Mouse (Mus musculus) stomach, embryonic 14.5 days (tissue): ENCODE data around the gene L3hypdh. TPM values are rescaled to one million over a fixed set of nuclear protein-coding genes. Genes with fewer than 3 reads are reported as not detected.
A peak's percentile ranks its signal among the peaks of the same experiment; 100 is the strongest.

ENCODE experiments used
- ATAC-seq: fragments of 200-750 bp; cut with Nextera tagmentation; 2 replicates; pipeline ENCODE4 v1.8.0; 2017; ENCODE audit warnings: low read depth, moderate TSS enrichment; ENCODE audit not compliant: insufficient number of reproducible peaks, insufficient read depth, low FRiP score
- H3K27ac ChIP-seq: fragments of 300-500 bp; sonication (generic); 2 replicates; pipeline ENCODE4 v1.5.1; 2014; ENCODE audit warnings: mild to moderate bottlenecking, low read length, moderate library complexity, mixed read lengths
- H3K27me3 ChIP-seq: fragments of 300-500 bp; sonication (generic); 2 replicates; pipeline ENCODE4 v1.6.1; 2014; ENCODE audit warnings: low read length, control low read depth, mixed read lengths; ENCODE audit not compliant: control insufficient read depth, insufficient read depth
- H3K36me3 ChIP-seq: fragments of 300-500 bp; sonication (generic); 2 replicates; pipeline ENCODE4 v1.6.1; 2014; ENCODE audit warnings: mild to moderate bottlenecking, control low read depth, low read length, moderate library complexity, mixed read lengths; ENCODE audit not compliant: control insufficient read depth, insufficient read depth
- H3K4me1 ChIP-seq: fragments of 300-500 bp; sonication (generic); 2 replicates; pipeline ENCODE4 v1.6.1; 2014; ENCODE audit warnings: low read length, control low read depth, mixed read lengths; ENCODE audit not compliant: control insufficient read depth, insufficient read depth
- H3K4me2 ChIP-seq: fragments of 300-500 bp; sonication (generic); replicated peaks from 2 replicates; pipeline ENCODE4 v1.6.1; 2014; ENCODE audit warnings: low read depth, low read length, control low read depth
- H3K4me3 ChIP-seq: fragments of 300-500 bp; sonication (generic); 2 replicates; pipeline ENCODE4 v1.5.1; 2014; ENCODE audit warnings: low read depth, low read length, control low read depth
- H3K9ac ChIP-seq: fragments of 300-500 bp; sonication (generic); replicated peaks from 2 replicates; pipeline ENCODE4 v1.6.1; 2014; ENCODE audit warnings: low read depth, mild to moderate bottlenecking, control low read depth, low read length, moderate library complexity, mixed read lengths
- H3K9me3 ChIP-seq: fragments of 300-500 bp; sonication (generic); 2 replicates; pipeline ENCODE4 v1.6.1; 2016; ENCODE audit warnings: low read depth, low read length, control low read depth; ENCODE audit not compliant: control insufficient read depth
- WGBS: fragments of 180-500 bp; shearing (Covaris S2); extraction: QIAGEN DNeasy Blood & Tissue Kit; methylation state at CpG from one replicate; pipeline ENCODE4 v1.1.7; 2014; 5-methylcytosine and 5-hydroxymethylcytosine counted together
- polyA plus RNA-seq: library from polyadenylated mRNA; unstranded; fragments of >200 nt; fragmentation: Nextera tagmentation; extraction: Ambion mirVana; gene quantifications from 2 replicates; pipeline ENCODE4 v1.2.1, GENCODE M21; 2014

The L3hypdh gene
- polyA plus RNA-seq, 1 experiment from 2014 or later: 16.6 TPM

GRCm38 (mm10) chr12:72089802-72090201 is 4.6 kb upstream of the L3hypdh start:
- Histone ChIP-seq H3K4me2 (no peak overlapping the region), H3K36me3 (peaks cover 29% of the 10 kb centered on the region), H3K4me1 (peaks cover 5% of the 10 kb centered on the region), H3K27ac (no peak overlapping the region), H3K9me3 (no peaks in the 10 kb centered on the region), H3K9ac (no peak overlapping the region), H3K27me3 (no peaks in the 10 kb centered on the region), H3K4me3 (no peak overlapping the region)
- no peak for ATAC-seq
- 97% methylated on average over 4 of the region's 4 CpGs for WGBS

GRCm38 (mm10) chr12:72086166-72086825 is 1.1 kb upstream of the L3hypdh start:
- Histone ChIP-seq H3K9ac (peak overlapping the region; percentile 79), H3K4me1 (peaks cover 5% of the 10 kb centered on the region), H3K27ac (peak overlapping the region; percentile 95), H3K4me2 (peak overlapping the region; percentile 54), H3K4me3 (peak overlapping the region; percentile 69), H3K36me3 (peaks cover 8% of the 10 kb centered on the region), H3K9me3 (no peaks in the 10 kb centered on the region), H3K27me3 (no peaks in the 10 kb centered on the region)
- ATAC-seq: no peak
- WGBS: 1% methylated on average over 18 of the region's 18 CpGs

GRCm38 (mm10) chr12:72085024-72085328 is 263 bp downstream of the L3hypdh start:
- no peak for ATAC-seq
- under 1% methylated on average over 31 of the region's 31 CpGs for WGBS

GRCm38 (mm10) chr12:72084261-72085023 is 797 bp downstream of the L3hypdh start:
- peak; percentile 2; the same call in 1 of the 2 replicates for ATAC-seq

More at GRCm38 (mm10) chr12:72085024-72085328, 263 bp downstream of the L3hypdh start:
- peak overlapping the region; percentile 64 for H3K27ac ChIP-seq
- H3K36me3 ChIP-seq: peaks cover 2% of the 10 kb centered on the region; the same call in 1 of the 2 replicates
- peaks cover 5% of the 10 kb centered on the region for H3K4me1 ChIP-seq
- H3K4me2 ChIP-seq: peak overlapping the region; percentile 89
- no peaks in the 10 kb centered on the region for H3K27me3 ChIP-seq
- peak overlapping the region; percentile 69 for H3K4me3 ChIP-seq
- no peaks in the 10 kb centered on the region for H3K9me3 ChIP-seq
- H3K9ac ChIP-seq: peak overlapping the region; percentile 61

GRCm38 (mm10) chr12:72083265-72083664 is 2.0 kb downstream of the L3hypdh start:
- no peak overlapping the region for H3K27ac ChIP-seq
- no peak for ATAC-seq
- 84% methylated on average over 9 of the region's 9 CpGs for WGBS
- no peak overlapping the region for H3K4me2 ChIP-seq
- H3K36me3 ChIP-seq: no peaks in the 10 kb centered on the region
- no peaks in the 10 kb centered on the region for H3K27me3 ChIP-seq
- no peak overlapping the region for H3K9ac ChIP-seq
- H3K4me3 ChIP-seq: no peak overlapping the region
- no peaks in the 10 kb centered on the region for H3K9me3 ChIP-seq
- H3K4me1 ChIP-seq: peaks cover 5% of the 10 kb centered on the region

More at GRCm38 (mm10) chr12:72084261-72085023, 797 bp downstream of the L3hypdh start:
- H3K4me3 ChIP-seq: peak overlapping the region; percentile 69
- peak overlapping the region; percentile 89 for H3K4me2 ChIP-seq
- peak overlapping the region; percentile 61 for H3K9ac ChIP-seq
- H3K9me3 ChIP-seq: no peaks in the 10 kb centered on the region
- no peaks in the 10 kb centered on the region for H3K36me3 ChIP-seq
- 3% methylated on average over 46 of the region's 46 CpGs for WGBS
- H3K27me3 ChIP-seq: no peaks in the 10 kb centered on the region
- peak overlapping the region; percentile 64 for H3K27ac ChIP-seq
- H3K4me1 ChIP-seq: peaks cover 5% of the 10 kb centered on the region

GRCm38 (mm10) chr12:72082370-72082769 is 2.9 kb downstream of the L3hypdh start:
- H3K4me1 ChIP-seq: peaks cover 2% of the 10 kb centered on the region
- no peak overlapping the region for H3K27ac ChIP-seq
- no peaks in the 10 kb centered on the region for H3K27me3 ChIP-seq
- H3K4me3 ChIP-seq: no peak overlapping the region
- no peak overlapping the region for H3K9ac ChIP-seq
- WGBS: 31% methylated on average over 18 of the region's 18 CpGs
- no peak for ATAC-seq
- no peaks in the 10 kb centered on the region for H3K9me3 ChIP-seq
- peak overlapping the region; percentile 24; the same call in 1 of the 2 replicates for H3K4me2 ChIP-seq
- no peaks in the 10 kb centered on the region for H3K36me3 ChIP-seq

- no peak for ATAC-seq
- no peak overlapping the region for H3K4me3 ChIP-seq
- H3K9me3 ChIP-seq: no peaks in the 10 kb centered on the region
- no peaks in the 10 kb centered on the region for H3K36me3 ChIP-seq
- no peaks in the 10 kb centered on the region for H3K4me1 ChIP-seq
- no peak overlapping the region for H3K9ac ChIP-seq
- 65% methylated on average over 3 of the region's 3 CpGs for WGBS
- no peaks in the 10 kb centered on the region for H3K27me3 ChIP-seq
- no peak overlapping the region for H3K4me2 ChIP-seq
- no peak overlapping the region for H3K27ac ChIP-seq
Measured at GRCm38 (mm10) chr12:72081961-72082360, 3.3 kb downstream of the L3hypdh start.

- Histone ChIP-seq H3K36me3 (no peaks in the 10 kb centered on the region), H3K4me2 (no peak overlapping the region), H3K4me3 (no peak overlapping the region), H3K27ac (no peak overlapping the region), H3K4me1 (no peaks in the 10 kb centered on the region), H3K9me3 (no peaks in the 10 kb centered on the region), H3K9ac (no peak overlapping the region), H3K27me3 (no peaks in the 10 kb centered on the region)
- 83% methylated on average over 3 of the region's 3 CpGs for WGBS
- no peak for ATAC-seq
Measured at GRCm38 (mm10) chr12:72078248-72078647, 7.0 kb downstream of the L3hypdh start.
